Mouse (Mus musculus): ENCODE data around the gene Dhx8. TPM values are rescaled to one million over a fixed set of nuclear protein-coding genes. Genes with fewer than 3 reads are reported as not detected.

Dhx8 gene
- polyA plus RNA-seq, 1 experiment from 2014 or later: 49.0 TPM

GRCm38 (mm10) chr11:101805113-101805704 lies 72.5 kb downstream of the Dhx8 start:
- no peak overlapping the region for H3K4me2 ChIP-seq
- H3K27ac ChIP-seq: no peak overlapping the region
- H3K9me3 ChIP-seq: no peaks in the 10 kb centered on the region
- H3K27me3 ChIP-seq: peaks cover 12% of the 10 kb centered on the region
- no peaks in the 10 kb centered on the region for H3K36me3 ChIP-seq
- H3K4me3 ChIP-seq: no peak overlapping the region
- no peak overlapping the region for H3K9ac ChIP-seq
- H3K4me1 ChIP-seq: peaks cover 19% of the 10 kb centered on the region
- ATAC-seq (ENCODE audit: insufficient number of reproducible peaks, insufficient read depth, low FRiP score, low TSS enrichment, low read depth): no peak
- 80% methylated on average over 8 of the region's 8 CpGs for WGBS

DNA sequence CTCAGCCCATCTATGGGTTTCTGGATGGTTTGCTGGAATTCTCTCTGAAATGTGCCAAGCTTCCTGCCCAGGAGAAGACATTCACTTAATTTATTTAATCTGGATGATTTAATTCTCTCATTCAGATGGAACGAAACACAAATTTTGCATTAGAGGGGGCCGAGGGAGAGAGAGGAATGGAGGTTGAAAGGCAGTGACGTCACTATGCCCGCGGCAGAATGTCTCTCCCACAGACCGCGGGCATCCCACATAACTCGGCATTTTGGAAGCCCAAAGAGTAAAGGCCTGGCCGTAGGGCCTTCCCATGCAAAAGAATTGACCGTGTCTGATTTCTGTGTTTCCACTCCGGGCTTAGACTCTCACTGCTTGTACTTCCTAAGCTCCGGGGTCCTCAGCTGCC lies 74.0 kb downstream of the Dhx8 start:
- no peak for ATAC-seq (ENCODE audit: insufficient number of reproducible peaks, insufficient read depth, low FRiP score, low TSS enrichment, low read depth)
- 54% methylated on average over 12 of the region's 12 CpGs for WGBS
- Histone ChIP-seq H3K27me3 (peaks cover 17% of the 10 kb centered on the region), H3K4me2 (peak overlapping the region; percentile 44), H3K4me3 (no peak overlapping the region), H3K27ac (peak overlapping the region; percentile 23; the same call in 1 of the 2 replicates), H3K36me3 (no peaks in the 10 kb centered on the region), H3K9ac (peak overlapping the region; percentile 4; the same call in 1 of the 2 replicates), H3K4me1 (peaks cover 13% of the 10 kb centered on the region), H3K9me3 (no peaks in the 10 kb centered on the region)

DNA sequence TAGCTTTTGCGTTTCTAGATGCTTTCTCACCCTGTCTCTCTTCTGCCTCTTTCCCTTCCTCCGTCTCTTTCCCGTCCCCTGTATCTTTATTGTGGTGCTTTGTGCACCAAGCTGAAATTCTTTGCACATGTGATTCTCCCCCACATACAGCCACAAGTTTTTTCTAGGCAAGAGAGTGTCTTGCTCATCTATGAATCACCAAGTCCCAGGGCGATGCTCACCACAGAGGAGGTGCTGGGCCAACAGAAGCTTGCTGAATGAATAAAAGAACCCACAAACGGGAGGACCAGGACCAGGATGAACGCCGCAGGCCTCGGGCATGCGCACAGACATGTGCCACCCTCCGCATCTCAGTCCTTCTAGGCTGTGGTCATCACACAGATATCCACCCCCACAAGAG lies 74.5 kb downstream of the Dhx8 start:
- no peak; the same call in 1 of the 2 replicates for ATAC-seq (ENCODE audit: insufficient number of reproducible peaks, insufficient read depth, low FRiP score, low TSS enrichment, low read depth)
- H3K27me3 ChIP-seq: peaks cover 17% of the 10 kb centered on the region

DNA sequence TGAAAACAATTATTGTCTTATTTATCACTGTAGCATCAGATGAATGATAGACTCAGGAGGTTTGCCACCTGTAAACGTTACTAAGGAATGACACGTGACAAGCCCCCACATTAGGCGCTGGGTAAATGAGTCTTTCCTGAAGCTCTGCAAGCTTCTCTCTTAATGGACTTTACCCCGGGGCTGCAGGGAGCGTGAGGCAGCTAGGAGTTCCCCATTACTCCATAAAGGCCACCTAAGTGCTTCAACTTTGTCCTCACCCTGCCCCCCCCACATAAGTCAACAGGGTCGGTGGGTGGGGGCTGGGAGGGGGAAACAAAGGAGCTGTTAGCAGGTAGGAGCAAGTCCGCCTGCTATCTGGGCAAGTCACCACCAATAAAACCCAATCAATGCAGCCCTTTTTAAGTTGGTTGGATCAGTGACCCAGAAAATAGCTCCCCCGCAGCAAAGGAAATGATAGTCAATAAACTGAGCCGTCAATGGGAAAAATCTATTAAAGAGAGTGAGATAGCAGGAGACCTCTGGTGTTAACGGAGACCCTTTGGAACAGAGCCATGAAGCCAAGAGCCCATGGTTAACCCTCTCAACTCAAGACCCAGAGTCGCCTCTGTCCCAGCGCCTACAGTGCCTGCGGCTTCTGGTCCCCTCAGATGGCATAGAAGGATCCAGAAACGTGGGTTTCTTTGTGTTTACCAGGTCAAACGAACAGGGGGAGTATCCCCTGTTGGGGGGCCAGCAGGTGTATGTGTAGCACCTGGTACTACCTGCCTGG lies 76.5 kb downstream of the Dhx8 start:
- Histone ChIP-seq H3K4me1 (peaks cover 22% of the 10 kb centered on the region), H3K9me3 (no peaks in the 10 kb centered on the region), H3K4me3 (no peak overlapping the region), H3K9ac (no peak overlapping the region), H3K27me3 (peaks cover 21% of the 10 kb centered on the region), H3K4me2 (no peak overlapping the region), H3K36me3 (no peaks in the 10 kb centered on the region), H3K27ac (no peak overlapping the region)
- ATAC-seq (ENCODE audit: insufficient number of reproducible peaks, insufficient read depth, low FRiP score, low TSS enrichment, low read depth): no peak
- 36% methylated on average over 15 of the region's 15 CpGs for WGBS

More for the DNA sequence above, 74.5 kb downstream of the Dhx8 start:
- 66% methylated on average over 10 of the region's 10 CpGs for WGBS
- Histone ChIP-seq H3K27ac (peak overlapping the region; percentile 23; the same call in 1 of the 2 replicates), H3K36me3 (no peaks in the 10 kb centered on the region), H3K9me3 (no peaks in the 10 kb centered on the region), H3K9ac (peak overlapping the region; percentile 4; the same call in 1 of the 2 replicates), H3K4me2 (peak overlapping the region; percentile 44), H3K4me3 (no peak overlapping the region), H3K4me1 (peaks cover 13% of the 10 kb centered on the region)

- no peaks in the 10 kb centered on the region for H3K36me3 ChIP-seq
- H3K9me3 ChIP-seq: no peaks in the 10 kb centered on the region
- no peak overlapping the region for H3K27ac ChIP-seq
- H3K27me3 ChIP-seq: peaks cover 21% of the 10 kb centered on the region
- H3K4me3 ChIP-seq: no peak overlapping the region
- no peak for ATAC-seq (ENCODE audit: insufficient number of reproducible peaks, insufficient read depth, low FRiP score, low TSS enrichment, low read depth)
- WGBS: 1% methylated on average over 7 of the region's 7 CpGs
- peaks cover 25% of the 10 kb centered on the region for H3K4me1 ChIP-seq
- H3K4me2 ChIP-seq: no peak overlapping the region
- no peak overlapping the region for H3K9ac ChIP-seq
Observed at GRCm38 (mm10) chr11:101813259-101813658, 80.5 kb downstream of the Dhx8 start.

DNA sequence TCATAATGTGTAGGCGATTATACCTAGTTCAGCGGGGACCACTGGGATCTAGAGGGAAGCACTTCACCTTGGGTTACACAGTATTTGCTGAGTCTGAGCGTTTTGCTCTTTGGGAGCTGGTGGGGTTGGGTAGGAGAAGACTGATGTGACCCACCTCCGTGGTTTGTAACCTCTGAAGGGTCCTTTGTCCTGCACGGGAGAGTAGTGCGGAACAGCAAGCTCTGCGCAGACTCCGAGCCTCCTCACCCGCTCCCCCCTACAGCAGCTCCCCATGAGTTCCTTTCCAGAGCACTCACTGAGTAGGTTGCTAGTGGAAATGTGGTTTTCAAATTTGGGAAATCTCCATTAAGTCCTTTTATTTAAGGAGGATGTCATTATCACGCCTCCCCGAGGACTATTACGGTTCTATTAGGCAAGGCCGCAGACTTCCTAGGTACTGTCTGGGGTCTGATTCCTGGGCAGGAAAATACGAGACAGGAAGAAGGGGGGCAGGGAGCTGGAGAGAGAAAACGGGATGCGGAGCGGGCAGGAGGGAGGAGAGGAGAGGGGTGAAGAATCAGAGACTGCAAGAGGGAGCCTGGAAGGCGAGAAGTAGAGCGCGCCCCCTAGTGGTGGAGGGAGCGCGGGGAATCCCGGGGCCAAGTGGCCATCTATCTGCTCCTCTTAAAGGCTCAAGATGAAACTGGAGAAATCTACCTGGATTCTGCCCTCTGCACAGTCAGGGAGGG lies 81.8 kb downstream of the Dhx8 start:
- Histone ChIP-seq H3K4me3 (peak overlapping the region; percentile 36), H3K4me2 (peak overlapping the region; percentile 56), H3K9me3 (no peaks in the 10 kb centered on the region), H3K4me1 (peaks cover 25% of the 10 kb centered on the region), H3K9ac (peak overlapping the region; percentile 59; the same call in 1 of the 2 replicates), H3K36me3 (no peaks in the 10 kb centered on the region), H3K27me3 (peaks cover 15% of the 10 kb centered on the region), H3K27ac (peak overlapping the region; percentile 33; the same call in 1 of the 2 replicates)
- 11% methylated on average over 23 of the region's 23 CpGs for WGBS
- peak; percentile 50; the same call in 1 of the 2 replicates for ATAC-seq (ENCODE audit: insufficient number of reproducible peaks, insufficient read depth, low FRiP score, low TSS enrichment, low read depth)

DNA sequence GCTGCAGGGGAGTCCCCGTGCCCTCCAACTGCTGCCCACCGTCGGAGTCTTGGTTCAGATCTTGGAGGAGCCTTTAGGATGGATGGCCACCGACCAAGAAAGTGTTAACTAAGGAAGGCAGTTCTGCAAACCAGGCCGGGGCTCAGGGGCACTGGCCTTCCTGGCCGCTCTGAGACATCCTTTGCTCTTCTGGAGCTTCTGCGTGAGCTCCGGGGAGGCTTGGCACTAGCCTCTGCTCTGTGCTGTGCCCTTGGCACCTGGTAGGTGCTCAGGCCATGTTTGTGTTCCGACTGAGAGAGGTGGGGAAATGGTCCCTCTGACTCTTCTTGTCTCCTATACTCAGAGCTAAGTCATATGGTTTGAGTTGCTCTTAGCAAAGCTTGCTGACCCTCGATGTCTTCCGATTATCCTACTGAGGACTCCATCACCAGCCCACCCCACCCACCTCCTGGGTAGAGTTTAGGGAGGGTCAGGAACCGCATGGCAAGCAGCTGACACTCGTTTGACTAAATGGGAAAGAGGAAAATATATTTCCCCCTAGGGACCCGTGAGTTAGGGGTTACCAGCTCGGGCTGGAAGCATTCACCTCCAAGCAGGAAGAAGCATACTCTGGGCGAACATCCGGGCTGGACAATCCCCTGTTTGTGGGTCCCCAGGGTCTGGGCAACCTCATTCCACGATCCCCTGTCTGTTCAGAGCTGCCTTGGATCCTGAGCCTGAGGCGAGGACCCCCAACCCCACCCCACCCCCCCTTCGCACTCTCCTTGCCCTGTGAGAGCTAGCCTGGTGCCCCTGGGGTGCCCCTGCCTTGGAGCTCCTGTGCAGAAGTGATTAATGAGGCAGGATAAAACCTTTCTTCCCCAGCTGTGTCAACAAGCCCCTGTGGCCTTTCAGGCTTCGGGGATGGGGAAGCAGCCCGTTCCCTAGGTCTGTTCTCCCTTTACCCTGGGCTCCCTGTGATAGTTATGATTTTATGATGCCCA lies 82.7 kb downstream of the Dhx8 start:
- Histone ChIP-seq H3K4me1 (peaks cover 25% of the 10 kb centered on the region), H3K36me3 (no peaks in the 10 kb centered on the region), H3K27ac (0 out of 2 replicates have a peak overlapping the region, but pooled peaks have one; percentile 33), H3K27me3 (peaks cover 8% of the 10 kb centered on the region), H3K4me3 (peak overlapping the region; percentile 36; the same call in 1 of the 2 replicates), H3K9ac (no peak overlapping the region), H3K9me3 (peaks cover 4% of the 10 kb centered on the region), H3K4me2 (peak overlapping the region; percentile 56)
- ATAC-seq (ENCODE audit: insufficient number of reproducible peaks, insufficient read depth, low FRiP score, low TSS enrichment, low read depth): no peak
- WGBS: 13% methylated on average over 22 of the region's 22 CpGs

Other genes starting within 250 kb of the Dhx8 start
- gene Brca1, start 181.0 kb upstream of the Dhx8 start, polyA plus RNA-seq (2015; fragmentation: Nextera tagmentation; extraction: Ambion mirVana): 10.6 and 14.8 TPM in 2 replicates
- gene Nbr1, start 180.8 kb upstream of the Dhx8 start, polyA plus RNA-seq (2015; fragmentation: Nextera tagmentation; extraction: Ambion mirVana): 77.1 and 80.7 TPM in 2 replicates
- 3.6 and 3.8 TPM in 2 replicates for gene Tmem106a, start 150.7 kb upstream of the Dhx8 start, polyA plus RNA-seq (2015; fragmentation: Nextera tagmentation; extraction: Ambion mirVana)
- not detected in 2 replicates for gene Gm11634, start 133.7 kb upstream of the Dhx8 start, polyA plus RNA-seq (2015; fragmentation: Nextera tagmentation; extraction: Ambion mirVana)
- 55.5 and 63.7 TPM in 2 replicates for gene Rdm1, start 105.7 kb upstream of the Dhx8 start, polyA plus RNA-seq (2015; fragmentation: Nextera tagmentation; extraction: Ambion mirVana)
- gene Arl4d, start 67.4 kb upstream of the Dhx8 start, polyA plus RNA-seq (2015; fragmentation: Nextera tagmentation; extraction: Ambion mirVana): 3.3 and 3.4 TPM in 2 replicates
- gene Etv4, start 52.5 kb downstream of the Dhx8 start, polyA plus RNA-seq (2015; fragmentation: Nextera tagmentation; extraction: Ambion mirVana): 11.1 and 13.2 TPM in 2 replicates
- 4.3 and 6.3 TPM in 2 replicates for gene Meox1, start 161.5 kb downstream of the Dhx8 start, polyA plus RNA-seq (2015; fragmentation: Nextera tagmentation; extraction: Ambion mirVana)
- gene Sost, start 234.1 kb downstream of the Dhx8 start, polyA plus RNA-seq (2015; fragmentation: Nextera tagmentation; extraction: Ambion mirVana): 0.41 and 0.42 TPM in 2 replicates